Mouse (Mus musculus): ENCODE measurements at regions not wholly inside any gene's neighbourhood (a gene's known extent, or its start where the extent isn't known, plus 50 kb on each side); places are given as distances from the start of the nearest gene placed in this dataset.

DNA sequence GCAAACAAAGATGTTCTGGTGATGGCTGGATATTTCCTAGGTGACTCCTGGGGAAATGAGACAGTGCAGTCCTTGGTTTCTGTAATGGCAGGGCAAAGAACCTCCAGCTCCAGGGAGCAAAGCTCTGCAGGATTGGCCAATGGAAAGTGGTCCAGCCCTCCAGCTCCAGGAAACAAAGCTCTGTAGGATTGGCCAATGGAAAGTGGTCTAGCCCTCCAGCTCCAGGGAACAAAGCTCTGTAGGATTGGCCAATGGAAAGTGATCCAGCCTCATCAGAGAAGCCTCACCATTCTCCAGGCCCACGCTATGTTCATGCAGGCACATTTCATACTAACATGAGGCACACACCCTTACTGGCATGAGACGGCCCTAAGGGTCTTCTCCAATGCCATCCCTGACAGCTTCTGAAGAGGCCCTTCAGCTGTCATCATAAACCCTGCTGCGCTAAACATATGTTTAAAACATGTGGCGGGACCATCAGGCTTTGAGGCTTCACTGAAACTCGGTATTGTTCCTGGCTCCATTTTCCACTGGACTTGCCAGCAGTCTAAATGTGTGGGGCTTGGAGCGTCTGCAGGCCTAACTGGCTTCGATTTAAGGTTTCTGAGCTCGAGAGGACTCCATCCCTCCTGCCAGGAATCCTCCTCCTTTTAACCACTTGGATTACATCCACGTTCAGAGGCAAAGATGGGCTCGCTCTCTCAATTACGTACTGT, 175.3 kb upstream of the Ccdc54 start:
- DNase-seq (ENCODE audit: low spot score) = no peak

DNA sequence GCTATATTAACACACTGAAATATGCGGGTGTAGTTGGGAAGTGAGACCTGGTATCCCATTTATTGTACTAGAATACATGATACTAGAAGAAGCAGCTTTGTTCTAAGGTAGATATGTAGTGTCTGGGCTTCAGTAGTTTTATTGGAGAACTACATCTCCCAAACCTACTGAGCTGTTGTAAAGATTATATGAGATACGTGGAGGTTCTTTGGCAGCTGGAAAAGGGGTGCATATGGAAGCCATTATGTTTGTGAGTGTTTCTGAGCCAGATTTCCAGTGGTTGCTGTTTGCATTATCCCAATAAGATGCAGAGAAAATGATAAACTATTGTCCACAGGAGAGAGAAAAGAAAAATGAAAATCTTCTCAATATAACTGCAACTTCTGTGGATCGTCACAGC, 171.1 kb upstream of the Ccdc54 start:
- no peak for DNase-seq (ENCODE audit: low spot score)

DNA sequence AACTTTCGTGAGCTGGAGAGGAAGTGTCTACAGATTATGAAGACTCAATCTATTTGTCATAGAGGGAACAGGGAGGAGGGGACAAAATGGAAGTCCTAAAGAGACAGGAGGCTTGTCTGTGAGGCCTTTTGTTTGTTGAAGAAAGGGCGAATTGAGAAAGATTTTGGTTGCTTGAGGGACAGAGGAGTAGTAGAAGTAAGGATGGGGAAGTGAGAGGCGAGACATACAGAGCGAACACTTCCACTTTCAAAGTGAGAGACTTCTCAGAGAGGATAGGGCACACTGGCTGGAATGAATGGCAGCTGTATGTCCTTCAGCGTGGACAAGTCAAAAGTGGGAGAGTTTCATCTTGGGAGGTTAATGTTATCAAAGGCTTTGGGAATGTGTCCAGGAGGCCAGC, 169.0 kb upstream of the Ccdc54 start:
- no peak for DNase-seq (ENCODE audit: low spot score)

DNA sequence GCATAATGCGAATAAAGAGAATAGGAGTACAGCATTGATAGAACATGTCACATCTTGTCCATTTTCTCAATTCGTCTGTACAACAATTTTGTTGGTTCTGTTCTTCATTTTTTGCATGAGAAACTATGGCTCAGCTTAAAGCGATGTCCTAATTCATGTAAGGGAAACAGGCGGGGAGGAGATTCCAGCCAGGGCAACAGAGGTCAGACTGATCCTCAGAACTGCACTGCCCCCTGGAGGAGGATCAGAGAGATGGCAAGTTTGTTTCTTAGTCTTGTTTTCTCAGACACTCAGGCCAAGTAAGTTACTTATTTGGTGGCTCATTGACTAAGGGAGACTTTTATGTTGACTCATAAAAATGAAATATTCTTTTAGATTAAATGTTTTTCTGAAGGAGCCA, 165.7 kb upstream of the Ccdc54 start:
- peak; percentile 39 for DNase-seq (ENCODE audit: low spot score)

DNA sequence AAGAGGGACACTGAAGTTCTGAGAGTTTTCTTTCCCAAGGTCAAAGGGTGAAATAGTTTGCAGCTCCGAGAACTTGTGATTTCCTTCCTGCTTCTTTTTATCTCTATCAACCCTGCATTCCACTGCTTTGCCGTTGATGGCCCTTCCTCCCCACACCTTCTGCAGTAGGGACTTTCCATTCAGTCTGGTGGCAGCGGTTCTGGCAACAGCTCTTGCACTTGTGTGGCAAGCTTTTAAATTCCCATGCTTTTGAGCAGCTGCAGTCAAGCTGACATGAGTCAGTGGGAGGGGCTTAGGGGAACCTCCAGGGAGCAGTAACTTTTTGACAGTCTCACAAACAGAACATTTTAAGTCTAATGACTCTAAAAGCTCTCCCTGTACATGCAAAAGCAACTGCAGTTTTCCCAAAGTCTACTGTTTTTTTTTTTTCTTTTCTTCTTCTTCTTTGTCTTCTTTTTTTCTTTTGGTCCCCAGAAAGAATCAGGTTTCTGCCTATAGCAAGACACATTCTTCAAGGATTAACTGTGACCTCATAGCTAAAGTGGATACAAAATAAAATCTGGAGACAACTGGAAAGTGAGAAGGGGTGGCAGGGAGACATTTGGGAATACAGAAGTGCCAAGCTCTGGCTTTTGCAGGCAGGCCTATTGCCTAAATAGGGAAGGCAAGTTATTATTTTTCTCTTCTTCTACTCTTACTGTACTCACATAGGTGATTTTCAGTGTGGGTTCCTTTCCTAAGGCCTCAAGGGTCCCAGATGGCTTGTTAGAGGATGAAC, 162.8 kb upstream of the Ccdc54 start:
- DNase-seq (ENCODE audit: low spot score) = peak; percentile 22

DNA sequence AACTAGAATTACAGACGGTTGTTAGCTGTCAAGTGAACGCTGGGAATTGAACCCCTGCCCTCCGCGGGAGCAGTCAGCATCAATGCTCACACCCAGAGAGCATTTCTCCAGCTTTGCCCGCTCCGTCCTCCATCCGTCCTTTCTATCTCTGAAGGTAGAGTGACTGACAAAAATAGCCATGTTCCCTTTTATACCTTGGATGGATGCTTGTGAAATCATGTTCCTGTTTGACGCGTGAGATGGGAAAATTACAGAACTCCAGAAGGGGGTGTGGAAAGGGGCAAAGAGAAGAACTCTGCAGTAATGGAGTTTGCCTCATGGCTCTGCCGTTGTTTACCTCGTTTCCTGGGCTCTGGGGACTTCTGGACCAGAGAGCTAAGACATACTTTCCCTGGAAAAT, 162.1 kb upstream of the Ccdc54 start:
- no peak for DNase-seq (ENCODE audit: low spot score)

DNA sequence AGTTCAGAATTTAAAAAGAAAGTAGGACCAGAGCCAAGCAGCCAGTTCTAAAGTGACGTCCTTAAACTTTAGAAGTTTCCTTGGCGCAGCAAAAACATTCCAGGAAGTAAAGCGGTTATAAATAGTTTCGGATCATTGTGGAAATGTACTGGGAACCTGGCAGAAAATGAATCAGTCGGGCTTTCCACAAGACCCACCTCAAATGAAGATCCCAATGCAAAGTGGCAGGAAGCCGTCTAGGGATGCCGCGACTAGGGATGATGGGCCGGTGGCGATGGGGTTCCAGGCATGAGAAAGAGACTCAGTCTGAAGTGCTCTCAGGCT, 161.3 kb upstream of the Ccdc54 start:
- no peak for DNase-seq (ENCODE audit: low spot score)

DNA sequence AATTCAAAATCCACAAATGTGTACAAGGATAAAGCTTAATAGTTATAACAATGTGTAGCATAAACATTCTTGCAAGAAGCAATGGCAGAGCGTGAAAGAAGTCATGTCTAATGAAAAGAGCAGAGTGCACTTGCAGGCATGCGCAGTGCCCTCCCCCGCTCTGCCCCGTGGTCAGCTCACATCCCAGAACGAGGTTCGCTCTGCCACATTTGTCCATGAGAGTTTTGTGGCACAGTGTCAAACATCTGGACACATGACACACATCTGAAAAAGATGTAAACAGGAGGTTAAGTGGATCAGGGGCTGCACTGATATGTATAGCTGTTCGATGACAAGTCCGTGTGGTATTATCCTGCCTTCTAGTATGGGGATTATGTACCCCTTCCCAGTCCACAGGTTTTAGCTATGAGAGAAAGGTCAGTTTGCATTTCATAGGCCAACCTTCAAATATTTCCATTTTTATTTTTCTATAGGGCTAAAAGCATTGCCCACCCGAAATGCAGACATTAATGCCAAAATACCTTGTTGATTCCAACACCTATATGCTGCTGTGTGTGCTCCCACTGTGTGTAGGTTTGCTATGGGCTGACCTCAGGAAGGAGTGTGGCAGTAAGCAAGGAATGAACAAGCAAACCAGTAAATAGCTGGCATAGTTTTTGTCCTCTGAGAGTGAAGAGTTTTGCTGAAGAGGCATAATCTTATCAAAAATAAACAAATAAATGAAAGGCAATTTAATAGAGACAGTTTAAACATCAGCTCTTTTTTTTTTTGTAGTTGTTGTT, 160.7 kb upstream of the Ccdc54 start:
- DNase-seq (ENCODE audit: low spot score) = no peak

DNA sequence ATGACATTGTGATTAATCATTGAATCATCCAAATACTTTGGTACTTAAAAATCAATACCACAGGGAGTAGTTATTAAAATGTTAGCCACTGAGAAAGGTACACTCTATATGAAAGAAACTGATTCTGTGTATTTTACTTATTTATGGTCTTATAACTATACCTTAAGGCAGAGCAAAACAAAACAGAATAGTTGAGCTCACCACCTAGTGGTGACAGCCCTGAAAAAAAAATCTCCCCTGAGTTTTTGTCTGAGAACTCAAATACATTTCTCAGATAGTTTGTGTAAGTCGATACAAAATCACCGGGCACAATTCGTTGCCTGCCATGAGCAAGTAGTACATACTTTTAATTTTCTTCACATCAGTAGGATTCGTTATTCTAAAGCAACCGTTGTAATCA, 156.7 kb upstream of the Ccdc54 start:
- no peak for DNase-seq (ENCODE audit: low spot score)

DNA sequence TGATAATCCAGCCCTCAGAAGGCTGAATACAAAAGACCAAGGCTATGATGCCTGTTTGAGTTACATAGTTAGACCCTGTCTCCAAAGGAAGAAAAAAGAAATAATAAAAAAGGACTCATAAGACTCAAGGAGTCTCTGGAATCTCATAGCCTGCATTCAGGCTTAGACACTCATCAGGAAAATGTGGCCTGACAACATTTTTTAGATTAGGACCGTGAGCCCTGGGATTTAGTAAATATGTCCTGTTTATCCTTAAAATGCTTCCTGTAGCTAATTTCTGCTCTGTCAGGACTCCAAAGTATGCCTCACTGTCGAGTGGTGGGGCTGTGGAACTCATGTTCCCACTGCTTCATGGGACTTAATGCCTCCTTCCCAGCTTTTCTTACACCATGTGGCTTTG, 154.8 kb upstream of the Ccdc54 start:
- no peak for DNase-seq (ENCODE audit: low spot score)

DNA sequence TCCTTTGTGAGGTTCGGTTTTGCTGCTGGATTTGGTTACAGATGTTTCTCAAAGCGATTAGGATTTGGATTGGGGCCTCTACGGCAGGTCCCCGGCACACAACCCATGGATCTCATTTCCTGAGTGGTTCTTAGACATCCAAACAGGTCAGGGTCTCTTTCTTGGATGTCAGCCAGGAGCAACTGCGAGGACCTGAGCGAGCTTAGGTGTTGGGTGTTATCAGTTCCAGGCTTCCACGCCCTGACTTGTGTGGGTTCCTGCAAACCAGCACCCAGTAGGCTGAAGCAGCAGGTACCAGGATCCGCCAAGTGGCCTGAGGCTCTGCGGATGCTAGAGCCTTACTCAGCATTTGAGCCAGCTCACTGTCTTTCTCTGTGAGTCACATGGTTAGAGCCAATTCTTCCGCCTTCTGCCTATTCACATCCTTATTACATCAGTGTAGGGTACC, 146.5 kb upstream of the Ccdc54 start:
- peak; percentile 26 for DNase-seq (ENCODE audit: low spot score)

DNA sequence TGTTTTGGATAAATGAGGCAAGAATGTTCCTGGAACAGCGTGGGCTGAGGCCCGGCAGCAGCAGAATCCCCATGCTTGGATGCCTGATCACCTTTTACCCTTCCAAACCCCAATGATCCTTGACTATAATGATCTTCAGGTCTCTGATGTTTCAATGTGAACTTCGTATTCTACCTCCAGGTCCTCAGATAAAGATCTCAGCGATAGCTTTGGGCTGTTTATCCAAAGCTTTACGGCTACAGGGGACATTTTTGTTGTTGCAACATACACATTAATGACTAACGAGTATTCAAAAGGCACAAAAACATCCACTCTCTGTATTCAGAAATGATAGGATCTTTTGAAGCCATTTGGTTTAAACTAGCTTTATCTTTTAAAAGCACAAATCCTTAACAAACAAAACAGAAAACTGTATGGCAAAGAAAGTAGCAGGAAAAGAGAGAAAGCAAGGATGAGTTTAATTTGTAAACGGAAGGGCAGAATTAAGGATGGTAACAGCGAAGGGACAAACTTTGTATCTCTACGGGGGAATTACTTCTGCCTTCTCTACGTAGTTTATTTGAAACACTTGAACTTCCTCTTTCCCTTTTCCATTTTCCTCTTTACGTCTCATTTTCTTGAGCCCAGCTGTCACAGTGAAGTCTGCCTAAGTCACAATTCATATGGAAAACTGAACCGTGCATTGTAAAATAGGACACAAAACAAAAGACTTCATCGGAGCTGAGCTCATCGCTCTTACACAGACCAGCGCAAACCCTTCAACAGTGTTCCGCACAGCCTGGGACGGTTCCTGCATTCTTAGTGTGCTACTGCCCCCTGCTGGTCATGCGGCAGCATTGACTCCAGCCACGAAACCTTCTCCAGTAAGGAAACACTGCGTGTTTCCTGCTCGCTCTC, 145.4 kb upstream of the Ccdc54 start:
- DNase-seq (ENCODE audit: low spot score) = peak; percentile 90

DNA sequence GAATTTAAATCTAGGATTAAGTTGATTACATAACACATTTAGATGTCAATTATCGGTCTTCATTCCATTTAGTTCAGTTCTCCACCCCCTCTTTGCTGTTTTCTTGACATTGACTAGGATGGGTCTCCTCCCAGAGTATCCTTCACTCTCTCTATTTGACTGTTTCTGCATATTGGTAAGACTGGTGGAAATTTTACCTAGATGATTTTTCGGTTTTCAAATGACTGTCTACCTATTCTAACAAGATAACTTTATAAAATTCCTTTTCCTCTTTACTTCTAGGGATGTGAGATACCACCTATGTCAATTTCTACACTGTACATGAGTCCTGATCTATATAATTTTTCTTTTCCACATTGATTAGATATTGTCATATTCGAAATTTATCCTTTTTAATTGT, 142.4 kb upstream of the Ccdc54 start:
- no peak for DNase-seq (ENCODE audit: low spot score)

DNA sequence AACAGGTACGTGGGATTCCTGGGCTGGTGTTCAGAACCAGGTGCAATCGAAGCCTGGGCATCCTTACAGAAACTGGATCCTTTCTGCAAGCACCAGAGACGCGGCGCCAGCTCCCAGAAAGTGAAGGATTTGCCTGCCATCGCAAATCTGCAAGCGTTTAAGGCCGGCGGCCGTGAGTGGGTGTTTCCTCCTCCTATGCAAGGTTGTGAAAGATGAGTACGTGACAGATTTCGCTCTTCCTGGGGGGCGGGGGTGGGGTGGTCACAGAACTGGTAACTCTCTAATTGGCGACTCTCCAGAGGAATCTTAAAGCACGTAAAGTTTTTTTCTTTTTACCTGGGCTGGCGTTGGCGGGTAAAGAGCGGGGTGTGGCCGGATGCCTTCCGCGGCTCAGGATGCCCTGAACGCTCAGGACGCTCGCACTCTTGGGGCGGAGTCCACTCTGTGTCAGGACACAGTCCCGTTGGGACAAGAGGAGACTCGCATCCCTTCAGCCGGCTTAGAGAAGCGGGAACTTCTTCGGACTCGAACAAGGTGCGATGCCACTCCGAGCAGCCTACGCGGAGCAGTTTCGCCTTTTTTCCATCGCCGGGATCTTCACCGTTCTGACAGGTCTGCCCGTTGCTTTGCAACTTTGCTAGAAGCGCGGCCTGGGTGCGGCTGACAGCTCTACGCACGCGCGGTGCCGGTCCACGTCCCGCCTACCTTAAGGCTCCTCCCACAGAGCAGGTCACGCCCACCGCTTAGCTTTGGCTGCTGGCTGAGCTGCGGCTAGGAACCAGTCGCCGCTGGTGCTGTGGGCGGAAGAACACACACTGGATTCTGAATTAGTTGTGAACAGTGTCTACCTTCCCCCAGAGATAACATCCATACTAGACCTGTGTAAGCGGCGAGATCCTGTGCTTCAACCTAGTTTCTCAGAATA, 141.4 kb upstream of the Ccdc54 start:
- peak; percentile 95 for DNase-seq (ENCODE audit: low spot score)

DNA sequence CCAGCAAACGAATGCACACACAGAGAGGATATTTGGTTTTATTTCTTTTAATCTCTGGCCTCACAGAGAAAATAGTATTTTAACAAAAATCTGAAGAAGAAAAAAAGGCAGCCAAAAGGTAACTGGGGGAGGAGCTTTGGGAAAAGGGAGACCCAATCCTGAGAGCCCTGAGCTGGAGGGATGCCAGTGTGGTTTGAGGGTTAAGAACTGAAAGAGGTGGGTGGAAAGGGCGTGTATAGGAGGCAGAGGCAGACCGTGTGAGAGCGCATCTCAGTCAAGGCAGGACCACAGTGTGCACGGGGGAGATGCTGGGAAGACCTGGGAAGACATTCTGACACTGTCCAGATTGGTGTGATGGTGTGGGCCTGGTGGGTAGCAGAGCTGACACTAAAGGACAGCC, 138.4 kb upstream of the Ccdc54 start:
- DNase-seq (ENCODE audit: low spot score) = no peak

DNA sequence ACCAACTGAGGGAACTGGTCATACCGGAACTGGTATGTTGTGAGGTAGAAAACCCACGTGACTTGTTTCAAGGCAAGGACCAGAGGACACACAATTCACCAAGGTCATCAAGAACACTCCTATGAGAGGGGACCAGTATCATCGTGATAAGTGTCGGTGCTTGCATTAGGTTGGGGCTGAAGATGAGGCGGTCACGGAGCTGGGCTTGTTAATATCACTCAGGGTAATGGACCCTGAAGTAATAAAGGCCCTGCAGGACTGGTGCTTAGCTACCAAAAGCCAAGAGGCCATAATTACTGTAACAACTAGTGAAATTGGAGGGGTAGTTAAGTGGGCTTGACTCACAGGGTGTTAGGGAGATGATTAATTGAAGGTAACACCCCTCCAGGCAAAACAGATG, 132.2 kb upstream of the Ccdc54 start:
- no peak for DNase-seq (ENCODE audit: low spot score)

DNA sequence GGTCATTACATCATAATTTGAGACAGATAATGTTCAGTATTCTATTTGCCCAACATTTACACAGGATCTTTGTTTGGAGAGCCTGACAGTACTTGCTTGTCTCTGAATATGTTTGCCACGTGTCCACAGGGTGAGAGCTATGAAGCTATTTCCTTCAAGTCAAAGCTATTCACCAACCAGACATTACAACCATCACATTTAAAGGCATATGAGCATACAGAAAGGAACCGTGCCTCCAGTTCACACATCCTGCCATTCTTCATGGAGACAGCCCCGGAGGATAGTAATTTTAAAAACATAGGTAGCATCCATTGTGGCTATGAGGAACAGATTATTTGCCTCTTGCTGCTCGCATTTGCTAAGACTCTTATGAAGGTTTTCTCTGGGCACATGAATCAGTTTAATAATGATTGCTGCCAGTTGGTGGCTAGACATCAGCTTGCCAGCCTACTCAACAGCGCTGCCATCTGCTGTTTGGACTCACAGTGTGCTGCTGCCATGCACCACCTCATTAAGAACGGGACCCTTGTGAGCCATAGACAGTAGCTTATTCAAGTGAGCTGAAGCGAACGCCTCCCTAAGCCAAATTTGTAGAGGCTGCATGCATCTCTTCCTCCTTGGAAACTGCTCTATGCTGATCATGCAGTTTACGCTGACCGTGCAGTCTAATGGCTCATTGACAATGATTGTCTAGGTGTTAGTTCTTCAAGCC, 126.5 kb upstream of the Ccdc54 start:
- DNase-seq (ENCODE audit: low spot score) = no peak

DNA sequence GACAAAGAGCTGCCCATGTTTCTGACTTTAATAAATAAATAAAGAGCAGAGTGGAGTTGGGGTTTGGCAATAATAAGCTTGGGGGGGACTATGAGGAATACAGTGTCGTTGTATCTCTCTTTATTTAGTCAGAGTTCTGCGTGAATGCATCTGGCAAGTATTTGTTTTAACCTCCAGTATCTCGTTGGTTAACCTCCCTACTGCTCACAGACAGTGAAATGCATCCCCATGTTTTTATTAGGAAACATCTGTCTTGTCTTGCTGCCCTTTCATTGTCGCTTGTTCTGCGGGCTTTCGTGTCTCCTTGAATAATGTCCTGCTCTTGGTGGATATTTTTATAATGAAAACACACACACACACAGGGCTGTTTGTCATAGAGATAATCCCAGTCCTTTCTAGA, 118.8 kb upstream of the Ccdc54 start:
- no peak for DNase-seq (ENCODE audit: low spot score)

DNA sequence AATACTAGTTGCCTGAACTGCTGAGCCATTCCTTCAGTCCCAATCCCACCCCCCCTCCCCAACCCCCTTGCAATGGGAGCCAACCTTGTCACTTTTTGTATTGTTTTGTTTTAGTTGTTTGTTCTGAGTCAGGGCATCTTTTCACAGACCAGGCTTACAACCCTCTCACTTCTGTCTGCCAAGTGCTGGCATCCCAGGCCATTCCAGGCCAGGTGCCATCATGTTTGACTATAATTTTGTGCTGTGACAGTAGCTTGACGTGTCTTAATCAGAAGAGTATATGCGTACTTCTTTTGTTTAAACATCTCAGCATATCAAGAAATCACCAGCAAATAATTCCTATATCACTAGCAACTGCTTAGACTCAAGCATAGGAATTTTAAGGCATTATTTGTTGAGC, 117.0 kb upstream of the Ccdc54 start:
- no peak for DNase-seq (ENCODE audit: low spot score)

DNA sequence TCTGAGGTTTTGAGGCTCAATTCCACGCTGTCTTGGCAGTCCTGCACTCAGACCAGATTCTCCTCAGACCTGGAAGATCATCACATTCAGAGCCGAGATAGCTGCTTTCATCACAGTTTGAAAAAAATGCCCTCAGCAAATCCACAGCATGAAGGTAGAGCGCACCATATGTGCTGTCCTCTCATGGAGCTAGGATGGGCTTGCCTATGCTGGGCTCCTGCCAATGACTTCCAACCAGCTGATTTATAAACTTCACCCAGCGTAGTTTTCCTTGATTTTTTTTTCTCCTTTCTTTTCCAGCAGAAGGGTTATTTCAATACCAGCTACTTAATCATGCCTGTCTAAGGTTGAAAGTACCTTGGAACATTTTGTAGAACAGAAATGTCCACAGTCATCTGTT, 115.0 kb upstream of the Ccdc54 start:
- no peak for DNase-seq (ENCODE audit: low spot score)

All from yolk sac, embryonic 10.5 days (tissue).